ENCODE assay signal across 15 mouse cellular contexts in genomic region chr13:57186168-57186567, GRCm38 (mm10).
A peak's percentile ranks its signal among the peaks of the same experiment; 100 is the strongest.
DNase-seq lines count a peak whose midpoint lies in the region; ATAC-seq and TF ChIP-seq lines count a peak whose summit lies in the region.
"Had no signal": no experiment of that assay in that cellular context is flagged by ENCODE, and none has a peak within 500 bp of the region (broad histone marks: within the 10 kb centered on the region; RNA-seq: fewer than 3 reads in every experiment).

No protein-coding gene starts in this region.

- WGBS in heart, adult 2 months, result 52% methylated on average over 2 of the region's 2 CpGs
- WGBS in heart, embryonic 10.5 days, result 80% methylated on average over 2 of the region's 2 CpGs

- no peaks in the 10 kb centered on the region for H3K79me2 ChIP-seq in heart, adult 2 months (replicated peaks; ENCODE audit: control insufficient read depth, insufficient read depth, low read length)

- H3K4me3 ChIP-seq in heart, adult 2 months, result no peak overlapping the region
- no peak overlapping the region for H3K4me3 ChIP-seq in heart, embryonic 10.5 days
- H3K4me3 ChIP-seq: erythroblast, embryonic 14.5 days; limb, embryonic 13.5 days; midbrain, embryonic 15.5 days; neural tube, embryonic 12.5 days had no signal

- intact Hi-C loops in heart, adult 2 months (cut with DNase I), result no loop called here

- H3K4me1 ChIP-seq in heart, adult 2 months (ENCODE audit: control insufficient read depth, insufficient read depth, low read length), result no peaks in the 10 kb centered on the region
- peaks cover 15% of the 10 kb centered on the region for H3K4me1 ChIP-seq in heart, embryonic 10.5 days
- H3K4me1 ChIP-seq: limb, embryonic 13.5 days; midbrain, embryonic 15.5 days; neural tube, embryonic 12.5 days had no signal

- H3K27me3 ChIP-seq in heart, adult 2 months (ENCODE audit: control insufficient read depth, insufficient read depth, low read length), result no peaks in the 10 kb centered on the region
- H3K27me3 ChIP-seq in heart, embryonic 10.5 days (ENCODE audit: insufficient read depth, poor library complexity, severe bottlenecking), result no peaks in the 10 kb centered on the region
- H3K27me3 ChIP-seq: limb, embryonic 13.5 days; midbrain, embryonic 15.5 days; neural tube, embryonic 12.5 days had no signal

- no peaks in the 10 kb centered on the region for H3K9me3 ChIP-seq in heart, embryonic 10.5 days
- H3K9me3 ChIP-seq: limb, embryonic 13.5 days; midbrain, embryonic 15.5 days; neural tube, embryonic 12.5 days had no signal

- ATAC-seq in inflammation-experienced regulatory T-cells, adult 6 months, result no peak
- ATAC-seq: midbrain, embryonic 15.5 days had no signal

- H3K36me3 ChIP-seq in heart, adult 2 months (ENCODE audit: control insufficient read depth, insufficient read depth, low read length), result no peaks in the 10 kb centered on the region
- H3K36me3 ChIP-seq in heart, embryonic 10.5 days, result no peaks in the 10 kb centered on the region
- H3K36me3 ChIP-seq: G1E; limb, embryonic 13.5 days; midbrain, embryonic 15.5 days; neural tube, embryonic 12.5 days had no signal

- 0 out of 2 replicates have a peak, but pooled peaks have one; percentile 32 for TF ChIP-seq EP300 in heart, adult 2 months (IDR thresholded peaks at IDR 0.05; ENCODE audit: insufficient read depth, low read depth, low read length)

- peak; percentile 57 to 77 for DNase-seq in heart, adult 2 months
- DNase-seq in heart, embryonic 10.5 days (ENCODE audit: low spot score), result no peak
- peak; percentile 3 for DNase-seq in urinary bladder, postnatal 25 days (ENCODE audit: low spot score)
- no peak for DNase-seq in urinary bladder, postnatal 10 days (ENCODE audit: low spot score)
- DNase-seq in kidney, postnatal 4 days, result peak; percentile 82 to 85
- DNase-seq in testis, postnatal 10 days (ENCODE audit: low spot score), result peak; percentile 75
- DNase-seq in cerebellum, postnatal 36 days, result no peak
- DNase-seq: right cerebral cortex, adult 18-20 months; thymus, postnatal 14 days had no signal

- no peak overlapping the region for H3K27ac ChIP-seq in heart, adult 2 months
- no peak overlapping the region for H3K27ac ChIP-seq in heart, embryonic 10.5 days
- H3K27ac ChIP-seq: limb, embryonic 13.5 days; midbrain, embryonic 15.5 days; neural tube, embryonic 12.5 days had no signal

- H3K9ac ChIP-seq in heart, adult 2 months (ENCODE audit: low read depth, low read length), result no peak overlapping the region
- H3K9ac ChIP-seq: limb, embryonic 13.5 days; midbrain, embryonic 15.5 days; neural tube, embryonic 12.5 days had no signal

- no peak for TF ChIP-seq CTCF in heart, adult 2 months (IDR thresholded peaks at IDR 0.05)

- no peak for TF ChIP-seq POLR2A in heart, adult 2 months (IDR thresholded peaks at IDR 0.05; ENCODE audit: insufficient read depth, low read depth, low read length)

Comparison
In these comparisons a context has a peak if more than half of its experiments do, and no peak if none do; other contexts are left out.
1. DNase-seq: peak in heart, adult 2 months (2 of 2), urinary bladder, postnatal 25 days (single experiment), kidney, postnatal 4 days (2 of 2) and testis, postnatal 10 days (single experiment); none in heart, embryonic 10.5 days (single experiment), urinary bladder, postnatal 10 days (single experiment) and cerebellum, postnatal 36 days (0 of 2).